Mouse (Mus musculus) limb, embryonic 11.5 days (tissue): ENCODE data around the gene Lrrc28. TPM values are rescaled to one million over a fixed set of nuclear protein-coding genes. Genes with fewer than 3 reads are reported as not detected.

ENCODE experiments used
- ATAC-seq: fragments of 200-750 bp; cut with Nextera tagmentation; 2 replicates; pipeline ENCODE4 v1.8.0; 2017; ENCODE audit warnings: low read depth; ENCODE audit not compliant: insufficient number of reproducible peaks, low FRiP score, low TSS enrichment
- DNase-seq: peaks from one replicate; pipeline ENCODE4 v3.0.0-alpha.2; 2015; ENCODE audit warnings: low spot score
- H3K27ac ChIP-seq: fragments of 300-500 bp; sonication (generic); replicated peaks from 2 replicates; pipeline ENCODE4 v1.5.1; 2014; ENCODE audit warnings: low read depth, mild to moderate bottlenecking, low read length
- H3K27me3 ChIP-seq: fragments of 300-500 bp; sonication (generic); 2 replicates; pipeline ENCODE4 v1.6.1; 2014; ENCODE audit warnings: mild to moderate bottlenecking, low read length, mixed read lengths; ENCODE audit not compliant: control insufficient read depth, insufficient read depth
- H3K36me3 ChIP-seq: fragments of 300-500 bp; sonication (generic); 2 replicates; pipeline ENCODE4 v1.6.1; 2014; ENCODE audit warnings: mild to moderate bottlenecking, low read length, moderate library complexity, mixed read lengths; ENCODE audit not compliant: control insufficient read depth, insufficient read depth
- H3K4me1 ChIP-seq: fragments of 300-500 bp; sonication (generic); 2 replicates; pipeline ENCODE4 v1.6.1; 2014; ENCODE audit warnings: low read length, mixed read lengths; ENCODE audit not compliant: control insufficient read depth, insufficient read depth
- H3K4me2 ChIP-seq: fragments of 300-500 bp; sonication (generic); 2 replicates; pipeline ENCODE4 v1.6.1; 2014; ENCODE audit warnings: low read depth, mild to moderate bottlenecking, moderate library complexity; ENCODE audit not compliant: severe bottlenecking
- H3K4me3 ChIP-seq: fragments of 300-500 bp; sonication (generic); 2 replicates; pipeline ENCODE4 v1.5.1; 2014; ENCODE audit warnings: low read depth, low read length
- H3K9ac ChIP-seq: fragments of 300-500 bp; sonication (generic); 2 replicates; pipeline ENCODE4 v1.6.1; 2014; ENCODE audit warnings: mild to moderate bottlenecking, low read length
- H3K9me3 ChIP-seq: fragments of 300-500 bp; sonication (generic); 2 replicates; pipeline ENCODE4 v1.6.1; 2016; ENCODE audit warnings: low read length; ENCODE audit not compliant: control insufficient read depth
- WGBS: fragments of 180-500 bp; shearing (Covaris S2); extraction: QIAGEN DNeasy Blood & Tissue Kit; methylation state at CpG from one replicate; pipeline ENCODE4 v1.1.7; 2014; 5-methylcytosine and 5-hydroxymethylcytosine counted together
- polyA plus RNA-seq: library from polyadenylated mRNA; unstranded; fragments of >200 nt; fragmentation: Nextera tagmentation; extraction: Ambion mirVana; gene quantifications from 2 replicates; pipeline ENCODE4 v1.2.1, GENCODE M21; 2014

The Lrrc28 gene
- polyA plus RNA-seq, 1 experiment from 2014 or later, result 20.9 TPM

DNA sequence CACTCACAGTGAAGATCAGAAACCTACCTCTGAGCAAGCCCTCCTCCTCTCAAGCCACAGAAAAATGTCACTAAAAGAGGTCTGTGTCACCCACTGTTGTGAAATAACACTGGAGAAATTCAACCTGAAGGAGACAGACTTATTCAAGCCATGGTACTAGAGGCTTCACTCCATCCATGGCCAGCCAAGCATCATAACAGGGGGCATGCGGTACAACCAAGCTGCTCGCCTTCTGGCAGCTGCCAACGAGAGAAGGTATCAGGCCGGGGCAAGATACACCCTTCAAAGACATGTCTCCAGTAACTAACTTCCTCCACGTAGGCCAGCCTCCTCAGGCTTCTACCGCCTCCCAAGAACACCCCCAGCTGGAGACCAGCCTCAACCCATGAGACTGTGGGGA is 40.0 kb downstream of the Lrrc28 start:
- no peak overlapping the region for H3K27ac ChIP-seq
- H3K4me2 ChIP-seq, result no peak overlapping the region
- no peaks in the 10 kb centered on the region for H3K9me3 ChIP-seq
- WGBS, result 88% methylated on average over 6 of the region's 6 CpGs
- H3K4me3 ChIP-seq, result no peak overlapping the region
- H3K27me3 ChIP-seq, result no peaks in the 10 kb centered on the region
- H3K9ac ChIP-seq, result no peak overlapping the region
- H3K4me1 ChIP-seq, result peaks cover 4% of the 10 kb centered on the region; the same call in 1 of the 2 replicates
- no peak for DNase-seq
- ATAC-seq, result no peak
- H3K36me3 ChIP-seq, result no peaks in the 10 kb centered on the region

DNA sequence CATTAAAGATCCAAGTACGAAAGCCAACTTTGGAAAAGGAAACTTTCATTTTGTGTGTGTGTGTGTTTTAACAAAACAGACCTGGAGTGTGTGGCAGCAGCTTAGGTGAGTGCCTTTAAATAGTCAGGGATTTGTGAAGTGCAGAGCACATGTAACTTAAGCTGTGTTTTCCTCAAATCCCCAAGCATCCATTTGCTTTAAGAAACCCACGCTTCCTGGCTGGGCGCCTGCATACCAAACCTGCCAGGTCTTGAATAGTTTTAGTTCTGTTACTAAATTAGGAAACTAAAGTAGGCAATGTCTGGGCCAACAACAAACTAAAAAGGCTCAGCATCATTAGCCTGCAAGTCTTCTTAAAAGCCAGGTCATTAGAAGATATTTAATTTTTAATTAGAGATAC is 47.0 kb downstream of the Lrrc28 start:
- Histone ChIP-seq H3K4me1 (no peaks in the 10 kb centered on the region), H3K27ac (no peak overlapping the region), H3K27me3 (no peaks in the 10 kb centered on the region), H3K9ac (no peak overlapping the region), H3K36me3 (no peaks in the 10 kb centered on the region), H3K4me3 (no peak overlapping the region), H3K4me2 (no peak overlapping the region), H3K9me3 (no peaks in the 10 kb centered on the region)
- 55% methylated on average over 3 of the region's 3 CpGs for WGBS
- ATAC-seq, result no peak
- no peak for DNase-seq

DNA sequence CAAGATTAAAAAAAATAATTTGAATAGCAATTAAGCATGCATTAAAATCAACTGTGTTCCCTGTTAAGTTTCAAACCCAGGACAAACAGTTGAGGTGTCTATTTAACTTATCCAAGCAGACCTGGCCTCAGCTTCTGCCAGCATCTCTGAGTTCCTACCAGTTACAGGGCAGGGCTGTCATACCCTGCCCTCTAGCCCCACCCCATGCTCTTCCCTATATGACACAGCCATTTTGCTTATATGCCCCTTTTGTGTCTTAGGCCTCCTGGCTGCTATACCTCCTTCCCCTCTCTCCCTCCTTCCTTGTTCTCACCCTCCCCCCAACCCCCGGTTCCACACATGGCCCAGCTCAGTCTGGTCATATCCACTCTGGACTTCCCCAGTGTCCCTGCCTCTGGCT is 48.1 kb downstream of the Lrrc28 start:
- H3K9me3 ChIP-seq, result no peaks in the 10 kb centered on the region
- no peak for ATAC-seq
- WGBS, result 76% methylated on average over 1 of the region's 1 CpGs

DNA sequence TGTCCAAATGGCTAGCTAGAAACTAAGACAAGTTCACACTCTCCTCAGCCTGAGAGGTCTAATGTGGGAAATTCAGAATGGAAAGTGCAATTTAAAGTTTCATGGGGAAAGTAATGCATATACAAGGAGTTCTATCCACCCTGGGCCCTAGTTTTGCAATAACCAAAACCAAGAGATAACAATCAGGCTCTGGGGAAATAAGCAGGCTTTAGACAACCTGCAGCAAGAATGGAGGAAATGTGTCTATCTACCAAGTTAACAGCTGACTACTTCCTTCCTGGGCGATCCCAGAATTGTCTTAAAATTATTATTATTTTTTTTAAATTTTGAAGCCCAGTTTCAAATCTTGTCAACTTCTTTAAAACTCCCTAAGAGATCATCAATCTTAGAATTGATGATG is 48.7 kb downstream of the Lrrc28 start:
- no peak overlapping the region for H3K27ac ChIP-seq
- H3K9ac ChIP-seq, result no peak overlapping the region
- no peak overlapping the region for H3K4me2 ChIP-seq
- ATAC-seq (no peak), DNase-seq (no peak)
- H3K9me3 ChIP-seq, result no peaks in the 10 kb centered on the region
- 88% methylated on average over 1 of the region's 1 CpGs for WGBS
- H3K27me3 ChIP-seq, result no peaks in the 10 kb centered on the region
- H3K4me3 ChIP-seq, result no peak overlapping the region
- H3K36me3 ChIP-seq, result no peaks in the 10 kb centered on the region
- no peaks in the 10 kb centered on the region for H3K4me1 ChIP-seq

More for the DNA sequence above, 48.1 kb downstream of the Lrrc28 start:
- no peak overlapping the region for H3K9ac ChIP-seq
- DNase-seq, result no peak
- H3K27me3 ChIP-seq, result no peaks in the 10 kb centered on the region
- no peaks in the 10 kb centered on the region for H3K36me3 ChIP-seq
- no peak overlapping the region for H3K27ac ChIP-seq
- no peaks in the 10 kb centered on the region for H3K4me1 ChIP-seq
- no peak overlapping the region for H3K4me3 ChIP-seq
- no peak overlapping the region for H3K4me2 ChIP-seq

DNA sequence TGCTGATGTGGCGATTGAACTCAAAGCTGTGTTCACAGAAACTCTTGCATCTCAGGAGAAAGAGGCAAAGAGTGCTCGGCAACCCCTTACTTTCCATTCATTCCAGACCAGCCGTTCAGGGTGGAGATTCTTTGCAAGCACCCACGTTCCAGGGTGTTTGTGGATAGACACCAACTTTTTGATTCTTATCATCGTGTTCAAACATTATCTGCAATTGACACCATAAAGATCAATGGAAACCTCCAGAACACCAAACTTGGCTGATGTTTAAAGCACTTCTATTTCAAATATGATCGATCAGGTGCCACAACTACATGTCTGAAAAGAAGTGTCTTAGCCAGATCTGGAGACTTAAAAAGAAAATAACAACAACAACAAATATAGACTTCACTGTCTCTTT is 51.2 kb downstream of the Lrrc28 start:
- Histone ChIP-seq H3K4me2 (no peak overlapping the region), H3K4me1 (no peaks in the 10 kb centered on the region), H3K27me3 (no peaks in the 10 kb centered on the region), H3K27ac (no peak overlapping the region), H3K4me3 (no peak overlapping the region), H3K9me3 (no peaks in the 10 kb centered on the region), H3K9ac (no peak overlapping the region), H3K36me3 (no peaks in the 10 kb centered on the region)
- DNase-seq (no peak), ATAC-seq (no peak)
- 92% methylated on average over 6 of the region's 6 CpGs for WGBS

DNA sequence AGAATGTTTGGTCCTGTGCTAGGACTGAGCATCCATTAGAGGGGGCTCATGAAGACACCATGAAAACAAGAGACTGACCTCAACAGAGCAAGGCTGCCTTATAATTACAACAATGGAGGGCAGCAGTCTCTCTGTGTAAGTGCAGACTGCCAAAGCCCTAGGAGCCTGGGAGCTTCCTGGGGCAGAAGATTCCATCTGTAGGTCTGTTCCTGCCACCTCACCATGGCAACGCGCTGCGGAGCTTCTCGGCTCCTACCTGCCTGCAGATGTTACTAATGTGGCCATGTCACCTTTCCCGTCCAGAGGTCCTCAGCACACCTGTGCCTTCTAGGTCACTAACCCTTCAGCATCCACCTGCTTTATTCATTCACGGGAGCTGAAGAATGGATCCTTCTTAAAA is 52.4 kb downstream of the Lrrc28 start:
- no peaks in the 10 kb centered on the region for H3K9me3 ChIP-seq
- ATAC-seq (no peak), DNase-seq (no peak)
- no peaks in the 10 kb centered on the region for H3K36me3 ChIP-seq
- no peaks in the 10 kb centered on the region for H3K27me3 ChIP-seq
- no peak overlapping the region for H3K9ac ChIP-seq
- 94% methylated on average over 6 of the region's 6 CpGs for WGBS
- no peak overlapping the region for H3K4me3 ChIP-seq
- H3K4me2 ChIP-seq, result no peak overlapping the region
- H3K4me1 ChIP-seq, result no peaks in the 10 kb centered on the region
- H3K27ac ChIP-seq, result no peak overlapping the region

DNA sequence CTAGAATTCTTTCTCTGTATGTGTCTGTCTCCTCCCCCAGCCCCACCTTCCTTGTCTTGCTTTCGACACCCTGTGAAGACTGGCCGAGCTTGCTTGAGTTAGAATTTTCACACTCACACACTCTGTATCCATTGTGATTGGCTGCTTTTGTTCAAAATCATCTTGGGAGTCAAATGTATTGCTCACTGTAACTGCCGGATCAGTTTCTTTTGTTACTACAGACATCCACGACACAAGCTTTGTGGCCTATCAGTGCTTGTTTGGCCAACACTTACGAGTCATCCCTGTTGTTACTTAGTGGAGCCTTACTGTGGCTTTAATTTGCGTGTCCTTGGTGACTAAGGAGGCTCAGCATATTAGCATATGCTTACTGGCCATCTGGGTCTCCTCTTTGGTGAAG is 56.3 kb downstream of the Lrrc28 start:
- H3K27ac ChIP-seq, result no peak overlapping the region
- WGBS, result 75% methylated on average over 6 of the region's 6 CpGs
- H3K4me2 ChIP-seq, result no peak overlapping the region
- H3K9ac ChIP-seq, result no peak overlapping the region
- H3K4me3 ChIP-seq, result no peak overlapping the region
- no peaks in the 10 kb centered on the region for H3K4me1 ChIP-seq
- H3K27me3 ChIP-seq, result no peaks in the 10 kb centered on the region
- ATAC-seq, result no peak
- H3K9me3 ChIP-seq, result no peaks in the 10 kb centered on the region
- DNase-seq, result no peak
- no peaks in the 10 kb centered on the region for H3K36me3 ChIP-seq

DNA sequence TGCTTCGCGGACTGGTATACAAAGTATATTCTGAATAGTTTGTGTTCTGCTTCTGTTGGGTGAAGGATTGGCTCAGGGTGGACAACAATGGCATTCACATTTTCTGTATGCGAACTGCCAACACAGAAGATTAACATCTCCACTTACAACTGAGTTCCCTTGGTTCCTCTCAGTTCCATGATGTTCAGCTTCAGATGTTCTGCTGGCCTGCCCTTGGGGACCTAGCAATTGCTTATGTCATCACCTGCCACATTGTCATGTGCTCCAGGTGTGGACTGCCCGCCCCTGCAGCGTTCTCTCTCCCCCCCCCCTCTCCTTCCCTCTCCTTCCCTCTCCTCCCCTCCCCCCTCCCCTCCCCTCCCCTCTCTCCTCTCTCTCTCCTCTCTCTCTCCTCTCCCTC is 58.6 kb downstream of the Lrrc28 start:
- 78% methylated on average over 5 of the region's 5 CpGs for WGBS
- Histone ChIP-seq H3K27me3 (no peaks in the 10 kb centered on the region), H3K36me3 (no peaks in the 10 kb centered on the region), H3K4me2 (no peak overlapping the region), H3K4me3 (no peak overlapping the region), H3K4me1 (no peaks in the 10 kb centered on the region), H3K27ac (no peak overlapping the region), H3K9ac (no peak overlapping the region), H3K9me3 (no peaks in the 10 kb centered on the region)
- DNase-seq (no peak), ATAC-seq (no peak)

DNA sequence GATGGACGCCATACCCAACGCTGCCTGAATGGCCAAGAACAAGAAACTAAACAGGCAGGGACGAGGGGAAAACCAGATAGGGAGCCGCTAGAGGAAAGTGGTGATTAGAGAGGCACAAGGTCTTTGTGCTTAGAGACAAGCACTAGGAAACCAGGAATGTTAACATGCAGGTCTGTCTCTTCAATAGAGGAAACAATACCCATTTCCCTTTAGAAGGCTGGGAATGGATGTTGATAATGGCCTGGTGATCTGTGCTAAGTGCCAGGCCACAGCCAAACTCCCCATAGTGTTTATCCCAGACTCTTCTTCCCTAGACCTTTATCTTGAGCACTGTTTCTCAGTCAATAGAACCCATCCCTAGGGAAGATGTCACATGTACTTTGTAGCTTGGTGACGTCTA is 61.2 kb downstream of the Lrrc28 start:
- Histone ChIP-seq H3K4me2 (no peak overlapping the region), H3K27ac (no peak overlapping the region), H3K9ac (no peak overlapping the region), H3K4me3 (no peak overlapping the region), H3K9me3 (no peaks in the 10 kb centered on the region), H3K36me3 (no peaks in the 10 kb centered on the region), H3K27me3 (no peaks in the 10 kb centered on the region), H3K4me1 (no peaks in the 10 kb centered on the region)
- WGBS, result 87% methylated on average over 5 of the region's 5 CpGs
- ATAC-seq, result no peak
- no peak for DNase-seq
